Mouse (Mus musculus) intestine, embryonic 15.5 days (tissue): Measurements from ENCODE around the gene Msl2. TPM values are rescaled to one million over a fixed set of nuclear protein-coding genes. Genes with fewer than 3 reads are reported as not detected.

Experiments used
- ATAC-seq: fragments of 200-750 bp; cut with Nextera tagmentation; 2 replicates; pipeline ENCODE4 v1.8.0; 2017; ENCODE audit warnings: moderate TSS enrichment, moderate library complexity
- H3K27ac ChIP-seq: fragments of 300-500 bp; sonication (generic); 2 replicates; pipeline ENCODE4 v1.5.1; 2015; ENCODE audit warnings: mild to moderate bottlenecking, inconsistent platforms
- H3K27me3 ChIP-seq: fragments of 300-500 bp; sonication (generic); replicated peaks from 2 replicates; pipeline ENCODE4 v1.6.1; 2015; ENCODE audit warnings: inconsistent platforms
- H3K36me3 ChIP-seq: fragments of 300-500 bp; sonication (generic); 2 replicates; pipeline ENCODE4 v1.6.1; 2015; ENCODE audit warnings: inconsistent platforms
- H3K4me1 ChIP-seq: fragments of 300-500 bp; sonication (generic); replicated peaks from 2 replicates; pipeline ENCODE4 v1.6.1; 2015; ENCODE audit warnings: inconsistent platforms
- H3K4me2 ChIP-seq: fragments of 300-500 bp; sonication (generic); replicated peaks from 2 replicates; pipeline ENCODE4 v1.6.1; 2015; ENCODE audit warnings: mild to moderate bottlenecking, inconsistent platforms
- H3K4me3 ChIP-seq: fragments of 300-500 bp; sonication (generic); replicated peaks from 2 replicates; pipeline ENCODE4 v1.5.1; 2015; ENCODE audit warnings: inconsistent platforms
- H3K9ac ChIP-seq: fragments of 300-500 bp; sonication (generic); 2 replicates; pipeline ENCODE4 v1.6.1; 2015; ENCODE audit warnings: inconsistent platforms
- H3K9me3 ChIP-seq: fragments of 300-500 bp; sonication (generic); 2 replicates; pipeline ENCODE4 v1.6.1; 2016; ENCODE audit warnings: inconsistent platforms
- WGBS: fragments of 180-500 bp; shearing (Covaris S2); methylation state at CpG from one replicate; pipeline ENCODE4 v1.1.7; 2015; 5-methylcytosine and 5-hydroxymethylcytosine counted together
- polyA plus RNA-seq: library from polyadenylated mRNA; unstranded; fragments of >200 nt; fragmentation: Nextera tagmentation; extraction: Ambion mirVana; gene quantifications from 2 replicates; pipeline ENCODE4 v1.2.1, GENCODE M21; 2015

Msl2 gene
- polyA plus RNA-seq, 1 experiment from 2014 or later, result 5.1 TPM

- peak overlapping the region; percentile 4; the same call in 1 of the 2 replicates for H3K27ac ChIP-seq
- ATAC-seq, result no peak
- no peaks in the 10 kb centered on the region for H3K36me3 ChIP-seq
- under 1% methylated on average over 18 of the region's 18 CpGs for WGBS
- H3K27me3 ChIP-seq, result no peaks in the 10 kb centered on the region
- peak overlapping the region; percentile 95 for H3K4me3 ChIP-seq
- H3K4me1 ChIP-seq, result peaks cover 15% of the 10 kb centered on the region
- H3K9ac ChIP-seq, result peak overlapping the region; percentile 99
- no peaks in the 10 kb centered on the region for H3K9me3 ChIP-seq
- peak overlapping the region; percentile 70 for H3K4me2 ChIP-seq
Observed at GRCm38 (mm10) chr9:101076095-101076875, 2.4 kb downstream of the Msl2 start.

- 0 out of 2 replicates have a peak overlapping the region, but pooled peaks have one; percentile 99 for H3K9ac ChIP-seq
- peaks cover 17% of the 10 kb centered on the region for H3K4me1 ChIP-seq
- no peaks in the 10 kb centered on the region for H3K36me3 ChIP-seq
- ATAC-seq, result no peak
- H3K9me3 ChIP-seq, result no peaks in the 10 kb centered on the region
- H3K27ac ChIP-seq, result no peak overlapping the region
- H3K4me2 ChIP-seq, result peak overlapping the region; percentile 70
- no peaks in the 10 kb centered on the region for H3K27me3 ChIP-seq
- peak overlapping the region; percentile 95 for H3K4me3 ChIP-seq
Observed at GRCm38 (mm10) chr9:101077486-101077885, 3.6 kb downstream of the Msl2 start.

GRCm38 (mm10) chr9:101078579-101078978 lies 4.7 kb downstream of the Msl2 start:
- Histone ChIP-seq H3K27me3 (no peaks in the 10 kb centered on the region), H3K36me3 (no peaks in the 10 kb centered on the region), H3K9me3 (no peaks in the 10 kb centered on the region), H3K9ac (no peak overlapping the region), H3K4me3 (peak overlapping the region; percentile 15; the same call in 1 of the 2 replicates), H3K27ac (no peak overlapping the region), H3K4me2 (peak overlapping the region; percentile 46), H3K4me1 (peaks cover 15% of the 10 kb centered on the region)
- no peak for ATAC-seq
- WGBS, result 71% methylated on average over 4 of the region's 4 CpGs

- Histone ChIP-seq H3K4me3 (no peak overlapping the region), H3K27me3 (no peaks in the 10 kb centered on the region), H3K9me3 (no peaks in the 10 kb centered on the region), H3K36me3 (no peaks in the 10 kb centered on the region), H3K4me1 (peaks cover 15% of the 10 kb centered on the region), H3K9ac (no peak overlapping the region), H3K27ac (no peak overlapping the region), H3K4me2 (no peak overlapping the region)
- WGBS, result 55% methylated on average over 3 of the region's 3 CpGs
- ATAC-seq, result no peak
Observed at GRCm38 (mm10) chr9:101080046-101080685, 6.3 kb downstream of the Msl2 start.

- no peak overlapping the region for H3K27ac ChIP-seq
- no peak overlapping the region for H3K4me3 ChIP-seq
- H3K27me3 ChIP-seq, result no peaks in the 10 kb centered on the region
- peaks cover 9% of the 10 kb centered on the region for H3K4me1 ChIP-seq
- no peaks in the 10 kb centered on the region for H3K36me3 ChIP-seq
- ATAC-seq, result no peak
- WGBS, result 92% methylated on average over 3 of the region's 3 CpGs
- H3K4me2 ChIP-seq, result no peak overlapping the region
- no peak overlapping the region for H3K9ac ChIP-seq
- no peaks in the 10 kb centered on the region for H3K9me3 ChIP-seq
Observed at GRCm38 (mm10) chr9:101083728-101084127, 9.8 kb downstream of the Msl2 start.

- no peaks in the 10 kb centered on the region for H3K9me3 ChIP-seq
Observed at GRCm38 (mm10) chr9:101095425-101095824, 21.5 kb downstream of the Msl2 start.

GRCm38 (mm10) chr9:101096461-101096860 lies 22.6 kb downstream of the Msl2 start:
- no peak overlapping the region for H3K4me2 ChIP-seq
- no peak overlapping the region for H3K9ac ChIP-seq
- H3K27me3 ChIP-seq, result no peaks in the 10 kb centered on the region
- 94% methylated on average over 3 of the region's 3 CpGs for WGBS
- no peak overlapping the region for H3K4me3 ChIP-seq
- no peak overlapping the region for H3K27ac ChIP-seq
- no peaks in the 10 kb centered on the region for H3K9me3 ChIP-seq
- H3K4me1 ChIP-seq, result 0 out of 2 replicates have a peak, but pooled peaks cover 5% of the 10 kb centered on the region
- peaks cover 10% of the 10 kb centered on the region for H3K36me3 ChIP-seq
- ATAC-seq, result no peak

More at GRCm38 (mm10) chr9:101095425-101095824, 21.5 kb downstream of the Msl2 start:
- Histone ChIP-seq H3K27ac (no peak overlapping the region), H3K36me3 (peaks cover 8% of the 10 kb centered on the region; the same call in 1 of the 2 replicates), H3K4me2 (no peak overlapping the region), H3K27me3 (no peaks in the 10 kb centered on the region), H3K4me1 (0 out of 2 replicates have a peak, but pooled peaks cover 5% of the 10 kb centered on the region), H3K4me3 (no peak overlapping the region), H3K9ac (no peak overlapping the region)
- 96% methylated on average over 4 of the region's 4 CpGs for WGBS
- ATAC-seq, result no peak

GRCm38 (mm10) chr9:101097542-101097941 lies 23.6 kb downstream of the Msl2 start:
- Histone ChIP-seq H3K4me3 (no peak overlapping the region), H3K9ac (no peak overlapping the region), H3K27ac (no peak overlapping the region), H3K36me3 (peaks cover 16% of the 10 kb centered on the region), H3K4me1 (0 out of 2 replicates have a peak, but pooled peaks cover 5% of the 10 kb centered on the region), H3K4me2 (no peak overlapping the region), H3K9me3 (no peaks in the 10 kb centered on the region), H3K27me3 (no peaks in the 10 kb centered on the region)
- WGBS, result 63% methylated on average over 1 of the region's 1 CpGs
- ATAC-seq, result no peak

GRCm38 (mm10) chr9:101099445-101099844 lies 25.5 kb downstream of the Msl2 start:
- peaks cover 16% of the 10 kb centered on the region for H3K36me3 ChIP-seq
- no peaks in the 10 kb centered on the region for H3K9me3 ChIP-seq
- H3K27me3 ChIP-seq, result no peaks in the 10 kb centered on the region
- no peak overlapping the region for H3K4me3 ChIP-seq
- H3K9ac ChIP-seq, result no peak overlapping the region
- H3K27ac ChIP-seq, result no peak overlapping the region
- WGBS, result 65% methylated on average over 6 of the region's 6 CpGs
- H3K4me2 ChIP-seq, result no peak overlapping the region
- ATAC-seq, result peak; percentile 41; the same call in 1 of the 2 replicates
- H3K4me1 ChIP-seq, result 0 out of 2 replicates have a peak, but pooled peaks cover 5% of the 10 kb centered on the region

GRCm38 (mm10) chr9:101100163-101100562 lies 26.3 kb downstream of the Msl2 start:
- no peaks in the 10 kb centered on the region for H3K27me3 ChIP-seq
- no peak overlapping the region for H3K4me3 ChIP-seq
- H3K4me2 ChIP-seq, result no peak overlapping the region
- no peak overlapping the region for H3K9ac ChIP-seq
- no peak for ATAC-seq
- 0 out of 2 replicates have a peak, but pooled peaks cover 5% of the 10 kb centered on the region for H3K4me1 ChIP-seq
- H3K36me3 ChIP-seq, result peaks cover 19% of the 10 kb centered on the region
- 83% methylated on average over 3 of the region's 3 CpGs for WGBS
- no peak overlapping the region for H3K27ac ChIP-seq
- no peaks in the 10 kb centered on the region for H3K9me3 ChIP-seq

- ATAC-seq, result peak; percentile 10; the same call in 1 of the 2 replicates
- peaks cover 16% of the 10 kb centered on the region for H3K36me3 ChIP-seq
- H3K9ac ChIP-seq, result no peak overlapping the region
- 90% methylated on average over 8 of the region's 8 CpGs for WGBS
- H3K27me3 ChIP-seq, result no peaks in the 10 kb centered on the region
- H3K9me3 ChIP-seq, result no peaks in the 10 kb centered on the region
- H3K27ac ChIP-seq, result no peak overlapping the region
- H3K4me1 ChIP-seq, result 0 out of 2 replicates have a peak, but pooled peaks cover 5% of the 10 kb centered on the region
- no peak overlapping the region for H3K4me3 ChIP-seq
- H3K4me2 ChIP-seq, result no peak overlapping the region
Observed at GRCm38 (mm10) chr9:101101547-101101946, 27.6 kb downstream of the Msl2 start.

GRCm38 (mm10) chr9:101102288-101102687 lies 28.4 kb downstream of the Msl2 start:
- Histone ChIP-seq H3K9me3 (no peaks in the 10 kb centered on the region), H3K27me3 (no peaks in the 10 kb centered on the region), H3K4me2 (no peak overlapping the region), H3K27ac (no peak overlapping the region), H3K9ac (no peak overlapping the region), H3K36me3 (peaks cover 16% of the 10 kb centered on the region), H3K4me1 (0 out of 2 replicates have a peak, but pooled peaks cover 5% of the 10 kb centered on the region), H3K4me3 (no peak overlapping the region)
- WGBS, result 79% methylated on average over 3 of the region's 3 CpGs
- ATAC-seq, result peak; percentile 52
